Mouse (Mus musculus) gastrocnemius, adult 8-10 months (tissue): ENCODE results near the gene Hyal2. TPM values are rescaled to one million over a fixed set of nuclear protein-coding genes. Genes with fewer than 3 reads are reported as not detected.
A peak's percentile ranks its signal among the peaks of the same experiment; 100 is the strongest.

Experiments
- DNase-seq, 2 experiments: peaks; one replicate each; pipeline ENCODE4 v3.0.0; 2022; ENCODE audit warnings: low spot score in 2 of 2
- total RNA-seq, 4 experiments: library from RNA; stranded (reverse); gene quantifications; 2 replicates each; pipeline ENCODE4 v1.2.4; 2022

The Hyal2 gene
- total RNA-seq, 4 experiments from 2014 or later: 12.7 to 18.6 (median 16.7) TPM

GRCm38 (mm10) chr9:107586974-107587832, 19.5 kb downstream of the Hyal2 start, which contains the start of gene Ifrd2:
TSS of gene Ifrd2 (plus strand) at chr9:107587642.
- peak; percentile 96 to 97 for DNase-seq

DNA sequence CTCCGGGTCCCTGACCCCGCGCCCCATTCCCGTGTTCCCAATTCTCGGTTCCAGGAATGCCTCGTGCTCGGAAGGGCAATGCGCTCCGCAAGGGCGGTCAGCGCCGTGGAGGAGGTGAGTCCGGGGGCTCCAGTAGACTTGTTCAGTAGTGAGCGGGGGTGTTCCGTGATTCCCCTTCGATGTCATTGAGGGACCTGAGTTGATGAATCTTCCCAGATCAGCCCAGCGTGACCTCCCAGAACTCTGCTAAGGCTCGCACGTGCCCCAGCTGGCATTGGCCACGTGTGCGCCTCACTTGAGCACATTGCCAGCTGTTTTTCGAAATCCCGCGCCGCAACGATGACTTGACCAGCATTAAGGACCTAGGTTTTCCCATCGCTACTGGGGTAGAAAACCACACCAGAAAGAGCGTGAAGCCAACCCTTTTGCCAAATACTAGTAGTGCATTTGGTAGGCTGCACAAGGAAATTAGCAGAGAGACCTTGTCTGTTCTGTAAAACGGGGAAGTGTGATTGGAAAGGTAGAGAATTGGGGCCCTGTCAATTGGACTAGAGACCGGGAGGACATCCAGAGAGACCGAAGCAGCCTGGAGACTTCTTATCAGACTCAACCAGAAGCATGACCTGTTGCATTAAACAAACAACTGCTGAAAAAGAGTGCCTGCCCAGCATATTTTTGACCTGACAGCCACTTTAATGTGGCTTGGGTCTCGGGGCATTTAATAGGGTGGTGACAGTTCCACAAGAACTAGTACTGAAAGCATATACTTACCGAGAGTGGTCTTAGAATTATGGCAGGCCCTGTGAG, 20.3 kb downstream of the Hyal2 start:
- peak in 1 of 2 experiments; percentile 55 for DNase-seq

DNA sequence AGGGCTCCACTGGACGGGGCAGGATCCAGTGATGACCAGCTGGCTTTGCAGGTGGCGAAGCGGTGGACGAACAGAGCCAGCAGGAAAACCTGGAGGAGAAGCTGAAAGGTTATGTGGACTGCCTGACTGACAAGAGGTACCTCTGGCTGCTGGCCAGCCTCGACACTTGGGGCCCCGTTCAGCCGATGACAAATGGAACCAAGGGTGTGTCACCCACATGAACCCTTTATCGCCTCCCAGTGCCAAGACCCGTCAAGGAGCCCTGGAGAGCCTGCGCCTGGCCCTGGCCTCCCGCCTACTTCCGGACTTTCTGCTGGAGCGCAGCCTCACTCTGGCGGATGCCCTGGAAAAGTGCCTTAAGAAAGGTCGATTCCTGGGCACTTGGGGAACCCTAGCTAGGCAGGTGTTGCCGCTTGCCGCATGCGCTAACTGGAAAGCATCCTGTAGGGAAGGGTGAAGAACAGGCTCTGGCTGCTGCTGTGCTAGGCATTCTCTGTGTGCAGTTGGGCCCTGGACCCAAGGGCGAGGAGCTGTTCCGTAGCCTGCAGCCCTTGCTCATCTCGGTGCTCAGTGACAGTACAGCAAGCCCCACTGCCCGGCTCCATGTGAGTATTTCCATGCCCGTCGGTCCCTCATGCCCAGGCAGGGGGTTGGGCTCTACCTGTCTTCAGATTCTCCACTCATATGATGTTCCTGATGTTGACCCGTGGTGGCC, 22.5 kb downstream of the Hyal2 start:
- DNase-seq: peak; percentile 57 to 79

DNA sequence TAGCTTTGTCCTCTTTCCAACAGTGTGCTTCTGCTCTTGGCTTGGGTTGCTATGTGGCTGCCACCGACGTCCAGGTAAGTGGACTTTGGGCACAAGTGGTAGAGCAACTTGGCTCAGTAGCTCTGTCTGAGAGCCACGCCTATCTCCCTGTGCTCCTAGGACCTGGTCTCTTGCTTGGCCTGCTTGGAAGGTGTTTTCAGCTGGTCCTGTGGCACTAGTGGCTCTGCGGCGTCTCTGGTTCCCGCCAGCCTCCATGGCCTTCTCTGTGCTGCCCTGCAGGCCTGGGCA, 23.0 kb downstream of the Hyal2 start:
- no peak for DNase-seq

DNA sequence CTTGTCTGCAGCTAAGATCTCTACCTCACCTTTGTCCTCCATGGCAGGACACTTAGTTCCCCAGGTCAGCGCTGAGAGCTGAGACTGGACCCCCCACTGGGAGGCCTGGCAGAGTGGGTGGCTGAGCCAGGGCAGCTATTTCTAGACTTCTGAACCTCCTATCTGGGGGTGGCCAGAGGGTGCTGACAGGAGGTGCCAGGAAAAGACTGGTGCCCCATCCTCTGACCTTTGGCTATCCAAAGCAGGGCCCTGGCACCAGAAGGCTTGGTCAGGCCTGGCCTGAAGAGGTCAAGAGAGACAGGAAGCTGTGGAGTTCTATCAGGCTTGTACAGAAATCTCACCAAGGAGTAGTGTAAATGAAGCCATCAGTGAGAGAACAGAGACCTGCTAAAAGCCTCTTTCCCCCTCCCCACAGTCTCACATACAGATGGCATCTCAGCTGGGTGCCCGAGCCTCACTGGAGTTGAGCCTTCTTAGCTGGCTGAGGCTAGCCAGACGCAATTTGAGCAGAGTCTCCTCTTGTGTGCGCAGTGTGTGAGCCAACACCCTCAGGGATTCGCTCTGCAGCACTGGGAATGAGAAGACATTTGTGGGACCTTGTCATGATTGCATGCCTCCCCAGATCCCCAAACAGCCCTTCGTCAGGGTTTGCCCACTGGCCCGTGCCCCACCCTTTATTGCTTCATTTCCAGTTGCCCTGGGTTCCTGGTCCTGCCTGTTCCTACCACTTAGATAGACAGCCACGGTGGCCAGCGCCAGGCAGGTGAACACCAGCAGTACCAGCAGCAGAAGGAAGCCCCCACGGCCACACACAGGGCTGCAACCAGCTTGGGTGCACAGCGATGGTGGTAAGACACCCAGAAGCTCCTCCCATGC, 25.6 kb downstream of the Hyal2 start:
- DNase-seq: peak; percentile 60 to 77

GRCm38 (mm10) chr9:107594281-107595062, 26.7 kb downstream of the Hyal2 start:
- DNase-seq: no peak

DNA sequence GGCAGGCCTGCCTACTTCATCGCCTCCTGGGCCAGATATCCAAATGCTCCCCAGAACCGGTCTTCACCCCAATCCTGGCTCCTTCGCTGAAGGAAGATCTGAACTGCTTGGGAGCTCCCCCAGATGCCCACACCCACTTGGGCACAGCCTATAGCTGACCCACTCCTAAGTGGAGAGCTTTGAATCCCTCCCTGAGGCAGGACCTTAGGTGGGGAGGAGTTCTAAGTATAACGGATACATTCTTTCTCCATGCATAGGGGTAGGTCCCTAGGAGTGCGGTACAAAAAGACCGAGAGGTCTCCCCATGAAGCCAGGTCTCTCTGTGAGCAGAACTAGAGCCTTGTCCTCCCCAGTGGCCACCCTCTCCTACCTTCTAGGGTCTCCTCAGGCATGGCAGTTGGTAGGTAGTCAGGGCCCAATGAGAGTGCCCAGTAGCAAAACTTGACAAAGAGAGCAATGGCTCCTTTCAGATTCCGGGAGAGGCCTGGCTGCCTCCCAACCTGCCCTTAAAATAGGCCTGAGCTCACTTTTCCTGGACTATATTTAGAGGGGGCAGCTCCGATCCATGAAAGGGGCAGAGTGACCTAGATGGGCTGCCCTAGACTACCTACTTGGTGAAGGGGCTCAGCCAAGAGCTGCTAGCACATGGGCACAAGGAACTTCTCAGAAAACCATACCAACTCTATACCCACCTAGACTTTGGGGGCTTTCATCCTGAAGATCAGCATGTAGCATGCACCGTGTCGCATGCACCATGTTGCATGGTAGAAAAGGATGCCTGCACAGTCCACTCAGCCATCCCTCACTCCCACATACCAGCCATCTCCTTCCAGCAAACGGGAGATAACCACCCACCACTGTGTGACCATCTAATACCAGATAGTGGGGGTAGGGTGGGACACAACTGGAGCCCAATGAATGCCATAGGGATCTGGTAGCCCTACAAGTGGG, 29.1 kb downstream of the Hyal2 start:
- DNase-seq: peak; percentile 74 to 83

DNA sequence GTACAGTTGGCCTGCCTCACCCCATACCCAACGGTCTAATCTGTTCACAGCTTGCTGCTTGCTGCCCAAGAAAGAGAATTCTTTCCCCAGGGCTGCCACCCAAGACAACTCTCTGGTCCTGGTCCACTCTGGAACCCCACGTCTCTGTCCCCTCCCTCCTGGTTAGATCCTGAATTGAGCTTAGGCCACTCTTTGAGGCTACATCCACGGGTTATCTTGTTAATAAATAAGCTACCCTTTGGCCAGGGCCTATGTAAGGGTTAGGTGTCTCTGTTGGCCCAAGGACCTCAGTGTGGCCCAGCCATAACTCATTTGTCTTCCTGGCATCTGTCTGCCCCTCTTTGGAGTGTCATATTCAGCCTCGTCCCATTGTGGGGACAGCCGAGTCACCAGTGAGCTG, 30.6 kb downstream of the Hyal2 start:
- DNase-seq: no peak

DNA sequence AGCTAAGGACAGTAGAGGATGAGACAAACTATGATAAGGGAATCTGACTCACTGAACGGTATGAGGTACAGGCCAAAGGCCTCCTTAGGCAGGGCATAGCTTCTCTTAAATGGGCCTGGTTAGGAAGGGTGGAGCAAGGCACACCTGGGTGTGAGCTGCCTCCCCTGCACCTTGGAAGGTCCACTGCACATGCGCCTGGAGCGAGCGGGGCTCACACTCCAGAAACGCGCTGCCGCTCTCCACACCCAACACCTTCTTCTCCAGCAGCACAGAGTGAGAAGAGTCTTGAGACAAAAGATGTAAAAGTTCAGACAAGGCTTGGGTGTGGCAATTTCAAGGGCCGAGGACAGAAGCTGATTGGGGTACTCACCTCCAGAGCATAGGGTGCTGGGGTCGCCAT, 31.7 kb downstream of the Hyal2 start:
- no peak for DNase-seq

GRCm38 (mm10) chr9:107599842-107600241, 32.1 kb downstream of the Hyal2 start:
- DNase-seq: no peak

DNA sequence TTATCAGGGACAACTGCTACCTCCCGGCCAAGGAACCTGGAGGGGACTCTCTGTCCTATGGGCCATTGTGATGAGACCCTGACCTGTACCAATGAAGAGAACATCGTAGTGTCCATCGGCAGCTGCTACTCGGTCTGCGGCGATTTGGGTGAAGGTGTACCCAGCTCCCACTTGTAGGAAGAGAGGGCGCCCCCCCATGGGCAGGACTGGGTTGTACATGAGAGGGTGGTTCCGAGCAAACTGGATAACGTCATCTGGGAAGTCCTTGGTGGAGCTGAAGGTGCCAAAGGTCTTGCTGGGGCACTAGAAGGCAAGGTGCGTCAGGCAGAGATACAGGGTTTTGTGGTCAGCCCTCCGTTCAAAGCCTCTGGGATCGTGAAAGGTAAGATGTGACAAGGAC, 33.0 kb downstream of the Hyal2 start:
- DNase-seq: no peak

DNA sequence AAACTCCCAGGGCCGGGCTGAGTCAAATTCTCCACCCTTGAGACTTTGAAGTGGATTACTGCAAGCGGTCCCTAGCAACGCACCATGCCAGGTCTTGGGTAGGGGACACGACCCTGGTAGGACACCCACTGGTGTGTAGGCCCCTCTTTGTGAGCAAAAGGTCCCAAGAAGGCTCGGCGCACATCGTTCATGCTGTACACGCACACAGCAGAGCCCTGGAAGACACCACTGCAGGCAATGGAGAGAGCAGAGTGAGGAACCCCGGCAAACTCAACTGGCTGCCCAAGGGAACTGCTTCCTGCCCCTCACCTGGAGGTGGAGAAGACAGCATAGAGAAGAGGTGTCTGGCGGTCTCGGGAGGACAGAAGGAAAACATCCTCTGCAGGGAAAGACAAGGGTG, 33.5 kb downstream of the Hyal2 start:
- no peak for DNase-seq

- peak; percentile 87 to 88 for DNase-seq
Observed at GRCm38 (mm10) chr9:107602068-107602648, 34.4 kb downstream of the Hyal2 start.

DNA sequence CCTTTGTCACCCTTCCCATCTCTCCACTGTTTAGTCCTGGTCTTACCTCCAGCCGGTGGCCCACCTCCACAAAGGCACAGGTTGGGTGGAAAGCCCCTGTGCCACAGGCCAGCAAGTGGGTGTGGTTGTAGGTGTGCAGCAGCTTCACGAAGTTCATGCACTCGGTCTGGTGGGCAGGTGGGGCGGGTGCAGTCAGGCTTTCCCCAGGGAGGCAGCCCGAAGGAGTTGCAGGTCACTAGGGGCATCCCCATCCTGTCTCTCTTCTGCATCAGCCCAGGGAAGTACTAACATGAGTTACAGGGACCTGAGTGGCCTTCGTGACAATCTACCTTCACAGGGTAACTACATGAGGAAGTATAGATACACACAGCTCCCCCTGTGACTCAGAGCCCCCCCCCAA, 35.5 kb downstream of the Hyal2 start:
- DNase-seq: no peak

- no peak for DNase-seq
Observed at GRCm38 (mm10) chr9:107605041-107605661, 37.4 kb downstream of the Hyal2 start.

GRCm38 (mm10) chr9:107606591-107606990, 38.8 kb downstream of the Hyal2 start:
- DNase-seq: no peak

GRCm38 (mm10) chr9:107607036-107607435, 39.3 kb downstream of the Hyal2 start:
- DNase-seq: no peak

- no peak for DNase-seq
Observed at GRCm38 (mm10) chr9:107607653-107608245, 40.0 kb downstream of the Hyal2 start.
